Mouse (Mus musculus) hindbrain, embryonic 10.5 days (tissue): ENCODE results near the gene Wdr4. TPM values are rescaled to one million over a fixed set of nuclear protein-coding genes. Genes with fewer than 3 reads are reported as not detected.

Experiments used
- DNase-seq: peaks from one replicate; pipeline ENCODE4 v3.0.0-alpha.2; 2017; ENCODE audit warnings: low spot score
- H3K27ac ChIP-seq: fragments of 300-500 bp; sonication (generic); 2 replicates; pipeline ENCODE4 v1.5.1; 2016; ENCODE audit warnings: mild to moderate bottlenecking, moderate library complexity
- H3K27me3 ChIP-seq: fragments of 300-500 bp; sonication (generic); 2 replicates; pipeline ENCODE4 v1.6.1; 2016; ENCODE audit warnings: mild to moderate bottlenecking; ENCODE audit not compliant: poor library complexity, insufficient read depth, severe bottlenecking
- H3K36me3 ChIP-seq: fragments of 300-500 bp; sonication (generic); 2 replicates; pipeline ENCODE4 v1.6.1; 2016; ENCODE audit warnings: mild to moderate bottlenecking, moderate library complexity
- H3K4me1 ChIP-seq: fragments of 300-500 bp; sonication (generic); replicated peaks from 2 replicates; pipeline ENCODE4 v1.6.1; 2016; ENCODE audit warnings: mild to moderate bottlenecking
- H3K4me3 ChIP-seq: fragments of 300-500 bp; sonication (generic); 2 replicates; pipeline ENCODE4 v1.5.1; 2016; ENCODE audit warnings: mild to moderate bottlenecking, moderate library complexity
- H3K9me3 ChIP-seq: fragments of 300-500 bp; sonication (generic); 2 replicates; pipeline ENCODE4 v1.6.1; 2016; ENCODE audit warnings: mild to moderate bottlenecking, moderate library complexity
- WGBS: fragments of 180-500 bp; shearing (Covaris S2); methylation state at CpG from one replicate; pipeline ENCODE4 v1.1.7; 2016; 5-methylcytosine and 5-hydroxymethylcytosine counted together
- polyA plus RNA-seq: library from polyadenylated mRNA; unstranded; fragments of >200 nt; fragmentation: Nextera tagmentation; extraction: Ambion mirVana; gene quantifications from 2 replicates; pipeline ENCODE4 v1.2.1, GENCODE M21; 2016

Gene Wdr4
- polyA plus RNA-seq, 1 experiment from 2014 or later, result 60.8 TPM

- no peaks in the 10 kb centered on the region for H3K27me3 ChIP-seq
- H3K9me3 ChIP-seq, result no peaks in the 10 kb centered on the region
- peaks cover 17% of the 10 kb centered on the region for H3K4me1 ChIP-seq
- DNase-seq, result no peak
- H3K27ac ChIP-seq, result no peak overlapping the region
- no peak overlapping the region for H3K4me3 ChIP-seq
- H3K36me3 ChIP-seq, result peaks cover 100% of the 10 kb centered on the region
- 92% methylated on average over 12 of the region's 12 CpGs for WGBS
Measured at GRCm38 (mm10) chr17:31502261-31502927, 17.4 kb downstream of the Wdr4 start.

DNA sequence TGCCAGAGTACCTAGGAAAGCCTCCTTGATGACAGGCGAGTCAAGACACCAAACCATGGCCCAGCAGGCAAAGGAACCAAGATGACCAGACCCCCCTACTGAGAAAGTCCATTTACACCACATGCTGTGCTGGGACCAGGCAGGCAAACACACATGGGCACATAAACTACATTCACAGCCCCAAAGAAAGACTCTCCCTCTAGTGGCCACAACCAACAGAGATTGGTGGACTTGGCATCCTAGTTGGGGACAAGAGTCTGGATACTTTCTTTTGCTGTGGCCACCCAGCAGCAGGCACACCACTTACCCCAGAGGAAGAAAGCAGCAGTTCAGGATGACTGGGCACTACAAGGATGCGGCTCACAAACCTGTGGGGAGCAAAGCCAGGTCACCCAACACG lies 18.9 kb downstream of the Wdr4 start:
- Histone ChIP-seq H3K4me1 (peaks cover 14% of the 10 kb centered on the region), H3K36me3 (peaks cover 100% of the 10 kb centered on the region), H3K4me3 (no peak overlapping the region), H3K27ac (no peak overlapping the region), H3K9me3 (no peaks in the 10 kb centered on the region), H3K27me3 (no peaks in the 10 kb centered on the region)
- 84% methylated on average over 3 of the region's 3 CpGs for WGBS
- DNase-seq, result no peak

GRCm38 (mm10) chr17:31500416-31500815 lies 19.4 kb downstream of the Wdr4 start:
- Histone ChIP-seq H3K27ac (no peak overlapping the region), H3K36me3 (peaks cover 100% of the 10 kb centered on the region), H3K9me3 (no peaks in the 10 kb centered on the region), H3K4me3 (no peak overlapping the region), H3K4me1 (peaks cover 9% of the 10 kb centered on the region), H3K27me3 (no peaks in the 10 kb centered on the region)
- WGBS, result 93% methylated on average over 8 of the region's 8 CpGs
- DNase-seq, result no peak

DNA sequence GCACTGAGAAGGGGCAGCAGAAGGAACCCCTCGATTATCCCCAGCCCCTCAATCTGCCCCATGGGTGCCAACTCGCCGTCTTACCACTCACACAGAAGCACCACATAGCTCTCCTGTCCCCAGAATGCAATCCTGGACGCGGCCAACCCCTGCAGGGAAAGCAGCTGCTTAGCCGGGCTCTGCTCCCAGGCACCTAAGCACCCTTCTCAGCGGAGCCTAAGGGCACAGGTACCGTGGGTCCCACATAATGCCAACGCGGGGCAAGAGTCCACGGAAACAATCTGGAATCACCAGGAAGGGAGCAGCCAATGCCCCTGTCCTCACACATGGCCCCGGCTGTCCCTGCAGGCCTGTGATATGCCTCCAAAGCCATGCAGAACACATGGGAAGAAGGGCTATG lies 20.1 kb downstream of the Wdr4 start:
- Histone ChIP-seq H3K4me1 (peaks cover 2% of the 10 kb centered on the region; the same call in 1 of the 2 replicates), H3K4me3 (no peak overlapping the region), H3K27me3 (no peaks in the 10 kb centered on the region), H3K9me3 (no peaks in the 10 kb centered on the region), H3K27ac (no peak overlapping the region), H3K36me3 (peaks cover 100% of the 10 kb centered on the region)
- DNase-seq, result no peak
- 96% methylated on average over 12 of the region's 12 CpGs for WGBS

GRCm38 (mm10) chr17:31497726-31498125 lies 22.1 kb downstream of the Wdr4 start:
- no peak for DNase-seq
- peaks cover 81% of the 10 kb centered on the region for H3K36me3 ChIP-seq
- WGBS, result 88% methylated on average over 6 of the region's 6 CpGs
- no peak overlapping the region for H3K27ac ChIP-seq
- H3K27me3 ChIP-seq, result no peaks in the 10 kb centered on the region
- no peaks in the 10 kb centered on the region for H3K9me3 ChIP-seq
- H3K4me1 ChIP-seq, result no peaks in the 10 kb centered on the region
- no peak overlapping the region for H3K4me3 ChIP-seq

DNA sequence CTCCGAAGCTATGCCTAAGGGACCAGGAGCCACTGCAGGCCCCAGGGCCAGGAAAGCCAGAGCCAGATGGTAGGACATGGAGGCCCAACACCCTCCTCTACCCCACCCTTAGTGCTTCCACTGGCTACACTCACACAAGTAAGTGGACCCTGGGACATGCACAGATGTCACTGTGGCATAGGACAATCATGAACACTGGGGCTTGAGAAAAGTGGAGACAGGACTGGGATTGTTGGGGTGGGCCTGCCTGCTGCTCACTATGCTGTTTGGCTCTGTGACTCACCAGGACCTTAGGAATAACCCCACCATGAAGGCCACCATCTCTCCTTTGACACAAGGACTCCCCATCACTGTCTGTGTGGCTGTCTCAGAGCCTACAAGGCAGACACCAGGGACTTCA lies 24.8 kb downstream of the Wdr4 start:
- WGBS, result 91% methylated on average over 1 of the region's 1 CpGs
- Histone ChIP-seq H3K36me3 (peaks cover 53% of the 10 kb centered on the region), H3K27ac (no peak overlapping the region)

GRCm38 (mm10) chr17:31492416-31492815 lies 27.4 kb downstream of the Wdr4 start:
- Histone ChIP-seq H3K9me3 (no peaks in the 10 kb centered on the region), H3K4me1 (peaks cover 11% of the 10 kb centered on the region), H3K27ac (no peak overlapping the region), H3K36me3 (peaks cover 28% of the 10 kb centered on the region), H3K4me3 (no peak overlapping the region), H3K27me3 (0 out of 2 replicates have a peak, but pooled peaks cover 5% of the 10 kb centered on the region)
- DNase-seq, result peak; percentile 83
- 0% methylated on average over 2 of the region's 2 CpGs for WGBS

More for the DNA sequence above, 24.8 kb downstream of the Wdr4 start:
- DNase-seq, result no peak
- Histone ChIP-seq H3K4me3 (no peak overlapping the region), H3K9me3 (no peaks in the 10 kb centered on the region), H3K4me1 (0 out of 2 replicates have a peak, but pooled peaks cover 4% of the 10 kb centered on the region), H3K27me3 (0 out of 2 replicates have a peak, but pooled peaks cover 5% of the 10 kb centered on the region)

DNA sequence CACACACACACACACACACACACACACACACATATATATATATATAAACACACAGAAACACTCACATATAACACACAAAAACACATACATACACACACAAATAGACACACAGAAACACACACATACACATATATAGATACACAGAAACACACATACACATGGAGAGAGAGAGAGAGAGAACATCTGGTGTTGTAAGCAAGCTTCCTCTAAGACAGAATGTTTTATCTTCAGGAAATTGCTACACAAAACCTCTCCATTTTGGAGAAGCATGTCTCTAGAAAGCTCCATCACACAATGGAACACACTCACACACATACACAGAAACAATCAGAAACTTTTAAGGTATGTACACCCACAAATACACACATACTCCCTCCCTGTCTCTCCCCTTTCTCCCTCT lies 28.4 kb downstream of the Wdr4 start:
- H3K9me3 ChIP-seq, result no peaks in the 10 kb centered on the region
- DNase-seq, result no peak
- H3K36me3 ChIP-seq, result peaks cover 17% of the 10 kb centered on the region
- peaks cover 19% of the 10 kb centered on the region for H3K4me1 ChIP-seq
- no peak overlapping the region for H3K4me3 ChIP-seq
- no peak overlapping the region for H3K27ac ChIP-seq
- H3K27me3 ChIP-seq, result 0 out of 2 replicates have a peak, but pooled peaks cover 5% of the 10 kb centered on the region

- peak overlapping the region; percentile 53 for H3K27ac ChIP-seq
- 20% methylated on average over 6 of the region's 6 CpGs for WGBS
- no peaks in the 10 kb centered on the region for H3K36me3 ChIP-seq
- H3K4me3 ChIP-seq, result no peak overlapping the region
- no peak for DNase-seq
- H3K27me3 ChIP-seq, result 0 out of 2 replicates have a peak, but pooled peaks cover 5% of the 10 kb centered on the region
- H3K4me1 ChIP-seq, result peaks cover 17% of the 10 kb centered on the region
- no peaks in the 10 kb centered on the region for H3K9me3 ChIP-seq
Measured at GRCm38 (mm10) chr17:31487433-31488060, 32.2 kb downstream of the Wdr4 start.

DNA sequence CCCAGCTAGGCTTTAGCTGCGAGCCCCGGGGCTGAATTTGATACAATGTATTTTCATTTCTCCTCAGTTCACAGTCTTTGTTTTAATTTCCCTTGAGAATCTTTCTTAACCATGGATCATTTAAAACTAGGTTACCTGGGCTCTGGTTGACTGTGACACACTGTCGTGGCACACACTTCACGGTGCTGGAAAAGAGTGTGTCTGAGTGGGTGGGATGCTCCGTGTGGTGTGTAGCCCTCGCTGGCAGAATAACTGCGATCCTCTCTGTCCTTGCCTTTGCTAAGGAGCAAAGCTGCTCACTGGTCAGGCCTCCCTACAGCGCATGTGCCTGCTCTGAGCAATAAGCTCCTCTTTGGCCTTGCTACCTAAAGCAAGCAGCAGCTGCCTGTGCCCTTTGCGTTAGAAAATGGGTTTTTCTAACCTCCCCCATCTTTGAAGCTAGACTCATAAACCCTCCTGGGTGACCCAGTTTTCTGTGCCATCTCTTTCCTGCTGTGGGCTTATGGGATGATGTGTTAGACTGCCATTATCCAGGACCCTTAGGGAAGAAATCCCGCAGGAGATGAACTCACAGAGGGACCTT lies 33.1 kb downstream of the Wdr4 start:
- Histone ChIP-seq H3K36me3 (no peaks in the 10 kb centered on the region), H3K27me3 (0 out of 2 replicates have a peak, but pooled peaks cover 5% of the 10 kb centered on the region), H3K4me3 (no peak overlapping the region), H3K4me1 (peaks cover 18% of the 10 kb centered on the region), H3K9me3 (no peaks in the 10 kb centered on the region), H3K27ac (peak overlapping the region; percentile 53)
- DNase-seq, result no peak
- 82% methylated on average over 10 of the region's 10 CpGs for WGBS

- peaks cover 24% of the 10 kb centered on the region for H3K4me1 ChIP-seq
- H3K27me3 ChIP-seq, result no peaks in the 10 kb centered on the region
- H3K27ac ChIP-seq, result no peak overlapping the region; the same call in 1 of the 2 replicates
- H3K9me3 ChIP-seq, result no peaks in the 10 kb centered on the region
- no peak for DNase-seq
- WGBS, result 58% methylated on average over 11 of the region's 11 CpGs
- H3K4me3 ChIP-seq, result no peak overlapping the region
- peaks cover 5% of the 10 kb centered on the region; the same call in 1 of the 2 replicates for H3K36me3 ChIP-seq
Measured at GRCm38 (mm10) chr17:31479108-31479844, 40.5 kb downstream of the Wdr4 start.

DNA sequence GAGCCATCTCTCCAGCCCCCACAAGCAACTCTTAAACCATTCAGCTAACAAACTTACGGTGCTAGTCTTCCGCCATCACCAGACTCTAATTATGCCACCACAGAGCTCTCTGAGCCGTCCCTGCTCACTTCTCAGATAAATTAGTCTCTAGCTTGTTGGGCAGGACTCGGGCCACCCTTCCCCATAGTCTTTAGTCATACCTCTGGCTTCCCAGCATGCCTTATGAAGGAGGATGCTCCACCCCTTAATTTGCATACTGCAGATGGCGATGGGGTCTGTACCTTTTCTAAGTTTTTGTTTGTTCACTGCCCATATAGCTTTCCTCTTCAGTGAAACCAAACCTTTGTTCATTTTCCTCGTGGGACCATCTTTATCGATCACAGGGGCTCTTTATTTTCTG lies 41.2 kb downstream of the Wdr4 start:
- no peaks in the 10 kb centered on the region for H3K27me3 ChIP-seq
- WGBS, result 82% methylated on average over 7 of the region's 7 CpGs
- H3K36me3 ChIP-seq, result peaks cover 5% of the 10 kb centered on the region; the same call in 1 of the 2 replicates
- H3K9me3 ChIP-seq, result no peaks in the 10 kb centered on the region
- no peak for DNase-seq
- H3K27ac ChIP-seq, result no peak overlapping the region
- no peak overlapping the region for H3K4me3 ChIP-seq
- H3K4me1 ChIP-seq, result peaks cover 24% of the 10 kb centered on the region
